8 mouse cellular contexts compared by ENCODE assay signal in the genomic region with DNA sequence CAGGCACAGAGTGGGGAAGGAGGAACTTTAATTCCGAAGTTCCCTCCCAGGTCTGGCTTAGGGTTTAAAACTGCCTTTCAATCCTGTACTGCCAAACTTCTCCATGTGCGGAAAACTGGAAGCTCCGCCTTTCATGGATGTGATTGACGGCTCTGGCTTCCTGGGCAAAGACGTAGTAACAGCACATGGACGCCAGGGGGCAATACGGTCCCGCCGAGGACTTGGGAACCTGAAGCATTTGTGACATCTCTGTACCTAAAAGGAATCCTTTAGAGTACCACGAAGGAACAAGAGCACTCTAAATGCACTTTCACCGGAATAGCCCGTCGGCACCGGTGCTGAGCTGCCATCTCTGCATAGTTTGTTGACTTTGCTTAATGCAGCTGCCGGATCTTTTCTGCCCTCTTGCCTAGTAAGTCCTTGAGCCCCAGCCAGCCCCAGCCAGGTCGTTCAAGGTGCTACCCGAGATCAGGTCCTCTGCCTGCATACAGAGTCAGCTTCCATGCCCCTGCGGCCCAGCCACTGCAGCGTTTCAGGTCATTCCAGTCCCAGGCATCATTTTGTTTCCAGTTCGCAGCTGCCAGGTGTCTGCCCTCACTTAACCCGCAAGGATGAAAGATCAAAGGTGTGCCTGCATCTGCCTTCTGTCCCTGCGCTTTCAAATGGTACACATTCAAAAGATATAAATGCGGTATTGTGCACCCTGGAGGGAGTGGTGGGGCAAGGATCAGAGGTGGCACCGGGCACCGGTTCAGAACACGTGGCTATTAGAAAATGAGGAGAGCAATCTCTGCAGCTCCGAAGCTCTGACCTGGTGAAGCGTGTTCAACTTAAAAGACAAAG.
DNase-seq lines count a peak whose midpoint lies in the region; ATAC-seq and TF ChIP-seq lines count a peak whose summit lies in the region.

No protein-coding gene starts in this region.

- peak overlapping the region; percentile 73 for H3K4me3 ChIP-seq in E14TG2a.4 (replicated peaks; ENCODE audit: low read length)
- H3K4me3 ChIP-seq in forebrain, embryonic 16.5 days (replicated peaks; ENCODE audit: low read length): peak overlapping the region; percentile 25
- peak overlapping the region; percentile 14; the same call in 1 of the 2 replicates for H3K4me3 ChIP-seq in lung, embryonic 14.5 days (ENCODE audit: low read depth, low read length)
- no peak overlapping the region for H3K4me3 ChIP-seq in olfactory bulb, adult 2 months (ENCODE audit: insufficient read depth, low read depth, low read length)

- DNase-seq in cerebellum, adult 11 months: peak; percentile 66
- DNase-seq in heart, postnatal 36 days: peak; percentile 84 to 85
- peak; percentile 77 to 87 for DNase-seq in layer of hippocampus, adult 18-20 months (ENCODE audit: low spot score in 2 of 2)
- DNase-seq in lung, embryonic 14.5 days: peak; percentile 93
- peak; percentile 51 to 60 for DNase-seq in thymus, adult 18-20 months

- H3K36me3 ChIP-seq in E14TG2a.4 (ENCODE audit: insufficient read depth, low read length): no peaks in the 10 kb centered on the region
- no peaks in the 10 kb centered on the region for H3K36me3 ChIP-seq in forebrain, embryonic 16.5 days (ENCODE audit: control insufficient read depth, insufficient read depth)
- no peaks in the 10 kb centered on the region for H3K36me3 ChIP-seq in lung, embryonic 14.5 days (ENCODE audit: insufficient read depth)

- WGBS in forebrain, embryonic 16.5 days: 3% methylated on average over 28 of the region's 28 CpGs
- WGBS in lung, embryonic 14.5 days: 3% methylated on average over 28 of the region's 28 CpGs
- WGBS in olfactory bulb, adult 2 months: 12% methylated on average over 28 of the region's 28 CpGs

- H3K4me2 ChIP-seq in forebrain, embryonic 16.5 days (ENCODE audit: low read length): peak overlapping the region; percentile 55
- peak overlapping the region; percentile 56 for H3K4me2 ChIP-seq in lung, embryonic 14.5 days

- H3K27ac ChIP-seq in forebrain, embryonic 16.5 days (ENCODE audit: low read length): no peak overlapping the region
- H3K27ac ChIP-seq in lung, embryonic 14.5 days (ENCODE audit: low read depth): peak overlapping the region; percentile 58; the same call in 1 of the 2 replicates
- no peak overlapping the region for H3K27ac ChIP-seq in olfactory bulb, adult 2 months (ENCODE audit: insufficient read depth, low read depth, low read length)

- peak overlapping the region; percentile 23; the same call in 1 of the 2 replicates for H3K9ac ChIP-seq in forebrain, embryonic 16.5 days (replicated peaks; ENCODE audit: low read depth, low read length)
- no peak overlapping the region for H3K9ac ChIP-seq in lung, embryonic 14.5 days

- no peak for TF ChIP-seq POLR2A in olfactory bulb, adult 2 months (IDR thresholded peaks at IDR 0.05; ENCODE audit: insufficient read depth, low read depth, low read length)

- peak; percentile 87 for TF ChIP-seq CTCF in E14TG2a.4 (conservative IDR thresholded peaks at IDR 0.05; ENCODE audit: low read length)
- peak; percentile 97 for TF ChIP-seq CTCF in lung, embryonic 14.5 days (IDR thresholded peaks at IDR 0.05; ENCODE audit: low read depth)
- peak; percentile 76 for TF ChIP-seq CTCF in olfactory bulb, adult 2 months (IDR thresholded peaks at IDR 0.05; ENCODE audit: insufficient read depth, low read depth, low read length)

- ATAC-seq in forebrain, embryonic 16.5 days: peak; percentile 84
- ATAC-seq in lung, embryonic 14.5 days (ENCODE audit: insufficient read depth): peak; percentile 58

- peaks cover 14% of the 10 kb centered on the region for H3K4me1 ChIP-seq in E14TG2a.4 (replicated peaks; ENCODE audit: low read depth, low read length)
- peaks cover 10% of the 10 kb centered on the region for H3K4me1 ChIP-seq in forebrain, embryonic 16.5 days (replicated peaks; ENCODE audit: control insufficient read depth, insufficient read depth, low read length)
- no peaks in the 10 kb centered on the region for H3K4me1 ChIP-seq in lung, embryonic 14.5 days (ENCODE audit: insufficient read depth)
- peaks cover 16% of the 10 kb centered on the region for H3K4me1 ChIP-seq in olfactory bulb, adult 2 months (ENCODE audit: control insufficient read depth, insufficient read depth, low read length)

- no peaks in the 10 kb centered on the region for H3K9me3 ChIP-seq in E14TG2a.4 (ENCODE audit: low read length)
- no peaks in the 10 kb centered on the region for H3K9me3 ChIP-seq in forebrain, embryonic 16.5 days (ENCODE audit: control insufficient read depth, low read length)
- H3K9me3 ChIP-seq in lung, embryonic 14.5 days (ENCODE audit: low read depth, low read length): no peaks in the 10 kb centered on the region

- intact Hi-C loops in heart, postnatal 36 days (cut with DNase I): loop anchor here (1.0 to 5.0 kb wide), 2 partner anchors 50 to 261 kb away; no protein-coding TSS in a partner anchor

- H3K27me3 ChIP-seq in E14TG2a.4 (ENCODE audit: insufficient read depth, low read length): peaks cover 41% of the 10 kb centered on the region
- no peaks in the 10 kb centered on the region for H3K27me3 ChIP-seq in forebrain, embryonic 16.5 days (replicated peaks; ENCODE audit: control insufficient read depth, insufficient read depth, low read length)
- no peaks in the 10 kb centered on the region for H3K27me3 ChIP-seq in lung, embryonic 14.5 days (ENCODE audit: insufficient read depth, low read length)
